Mouse (Mus musculus) liver, postnatal 0 days (tissue): Measurements from ENCODE around the gene Dock8. TPM values are rescaled to one million over a fixed set of nuclear protein-coding genes. Genes with fewer than 3 reads are reported as not detected.

Experiments used
- ATAC-seq: fragments of 200-750 bp; cut with Nextera tagmentation; 2 replicates; pipeline ENCODE4 v1.8.0; 2017; ENCODE audit warnings: mild to moderate bottlenecking, moderate library complexity
- DNase-seq: peaks from one replicate; pipeline ENCODE4 v3.0.0-alpha.2; 2016
- H3K27ac ChIP-seq: fragments of 300-500 bp; sonication (generic); 2 replicates; pipeline ENCODE4 v1.5.1; 2014; ENCODE audit warnings: antibody characterized with exemption, moderate library complexity, mild to moderate bottlenecking, low read depth
- H3K27me3 ChIP-seq: fragments of 300-500 bp; sonication (generic); 2 replicates; pipeline ENCODE4 v1.6.1; 2014; ENCODE audit warnings: low read length, control low read depth, mixed read lengths; ENCODE audit not compliant: insufficient read depth
- H3K36me3 ChIP-seq: fragments of 300-500 bp; sonication (generic); replicated peaks from 2 replicates; pipeline ENCODE4 v1.6.1; 2014; ENCODE audit warnings: mild to moderate bottlenecking, control low read depth, low read length, moderate library complexity, mixed read lengths; ENCODE audit not compliant: insufficient read depth
- H3K4me1 ChIP-seq: fragments of 300-500 bp; sonication (generic); 2 replicates; pipeline ENCODE4 v1.6.1; 2014; ENCODE audit warnings: antibody characterized with exemption, mild to moderate bottlenecking, control low read depth; ENCODE audit not compliant: insufficient read depth
- H3K4me2 ChIP-seq: fragments of 300-500 bp; sonication (generic); 2 replicates; pipeline ENCODE4 v1.6.1; 2014; ENCODE audit warnings: low read depth, mild to moderate bottlenecking, low read length, moderate library complexity, mixed read lengths
- H3K4me3 ChIP-seq: fragments of 300-500 bp; sonication (generic); 2 replicates; pipeline ENCODE4 v1.5.1; 2014; ENCODE audit warnings: low read depth, low read length
- H3K9ac ChIP-seq: fragments of 300-500 bp; sonication (generic); replicated peaks from 2 replicates; pipeline ENCODE4 v1.6.1; 2014; ENCODE audit warnings: mild to moderate bottlenecking, moderate library complexity
- H3K9me3 ChIP-seq: fragments of 300-500 bp; sonication (generic); 2 replicates; pipeline ENCODE4 v1.6.1; 2016; ENCODE audit warnings: mild to moderate bottlenecking, control low read depth, low read length, mixed read lengths
- CTCF ChIP-seq: sonication (generic); IDR thresholded peaks from 2 replicates; pipeline ENCODE4 v1.5.1; 2016; ENCODE audit warnings: antibody characterized with exemption, low read depth
- EP300 ChIP-seq: IDR thresholded peaks from 2 replicates; pipeline ENCODE4 v1.6.1; 2016; ENCODE audit warnings: antibody characterized with exemption, low read depth, mild to moderate bottlenecking
- WGBS: fragments of 180-500 bp; shearing (Covaris S2); extraction: QIAGEN DNeasy Blood & Tissue Kit; methylation state at CpG from one replicate; pipeline ENCODE4 v1.1.7; 2014; ENCODE audit not compliant: insufficient replicate concordance; 5-methylcytosine and 5-hydroxymethylcytosine counted together
- polyA plus RNA-seq: library from polyadenylated mRNA; unstranded; fragments of >200 nt; fragmentation: Nextera tagmentation; extraction: Ambion mirVana; gene quantifications from 2 replicates; pipeline ENCODE4 v1.2.1, GENCODE M21; 2015

Dock8 gene
- polyA plus RNA-seq, 1 experiment from 2014 or later, result 12.5 TPM

DNA sequence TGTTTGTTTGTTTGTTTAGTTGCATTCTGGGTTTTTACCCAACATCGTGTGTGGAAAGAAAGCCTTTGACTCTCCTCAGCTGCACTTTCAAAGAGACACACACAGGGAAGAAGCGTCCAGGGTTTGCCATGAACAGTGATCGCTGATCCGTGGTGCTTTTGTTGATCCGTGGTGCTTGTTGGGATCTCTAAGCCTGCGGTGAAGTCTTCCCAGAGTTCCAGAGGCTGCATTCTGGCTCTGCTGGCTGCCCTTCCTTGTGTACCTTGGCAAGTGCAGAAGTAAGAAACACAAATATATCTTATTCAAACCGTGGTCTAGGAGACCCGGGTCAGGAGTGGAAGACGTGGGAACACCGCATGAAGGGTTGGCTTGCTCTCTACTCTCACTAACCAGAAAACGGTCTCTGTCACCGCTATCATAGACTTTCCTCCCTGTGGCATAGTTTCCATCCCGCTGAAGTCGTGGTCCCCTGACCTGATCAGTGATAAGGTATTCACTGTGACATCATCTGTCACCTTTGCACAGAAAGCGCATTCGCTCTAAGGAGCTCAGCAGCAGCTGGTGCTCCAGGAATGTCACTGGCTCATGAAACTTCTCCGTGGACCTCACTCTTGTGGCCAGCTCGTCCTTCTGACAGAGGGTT, 112.4 kb downstream of the Dock8 start:
- Histone ChIP-seq H3K4me1 (no peaks in the 10 kb centered on the region), H3K4me2 (peak overlapping the region; percentile 48), H3K9ac (no peak overlapping the region), H3K36me3 (peaks cover 4% of the 10 kb centered on the region), H3K9me3 (no peaks in the 10 kb centered on the region), H3K27ac (no peak overlapping the region), H3K27me3 (no peaks in the 10 kb centered on the region), H3K4me3 (no peak overlapping the region)
- ATAC-seq (no peak), DNase-seq (no peak)
- WGBS, result 64% methylated on average over 18 of the region's 18 CpGs
- TF ChIP-seq CTCF (no peak), EP300 (no peak)

- TF ChIP-seq EP300 (no peak), CTCF (no peak)
- H3K36me3 ChIP-seq, result peaks cover 33% of the 10 kb centered on the region
- 49% methylated on average over 2 of the region's 2 CpGs for WGBS
- H3K9ac ChIP-seq, result no peak overlapping the region
- no peak for ATAC-seq
- no peak for DNase-seq
- no peak overlapping the region for H3K4me3 ChIP-seq
- H3K9me3 ChIP-seq, result no peaks in the 10 kb centered on the region
- H3K4me2 ChIP-seq, result no peak overlapping the region
- no peaks in the 10 kb centered on the region for H3K27me3 ChIP-seq
- H3K4me1 ChIP-seq, result 0 out of 2 replicates have a peak, but pooled peaks cover 3% of the 10 kb centered on the region
- no peak overlapping the region for H3K27ac ChIP-seq
Observed at GRCm38 (mm10) chr19:25116981-25117380, 117.6 kb downstream of the Dock8 start.

- 56% methylated on average over 8 of the region's 8 CpGs for WGBS
- no peaks in the 10 kb centered on the region for H3K27me3 ChIP-seq
Observed at GRCm38 (mm10) chr19:25122417-25122816, 123.1 kb downstream of the Dock8 start.

GRCm38 (mm10) chr19:25123031-25123430, 123.7 kb downstream of the Dock8 start:
- 48% methylated on average over 13 of the region's 13 CpGs for WGBS
- H3K27ac ChIP-seq, result no peak overlapping the region
- DNase-seq (no peak), ATAC-seq (no peak)
- H3K9me3 ChIP-seq, result no peaks in the 10 kb centered on the region
- no peaks in the 10 kb centered on the region for H3K27me3 ChIP-seq
- H3K4me3 ChIP-seq, result no peak overlapping the region
- peaks cover 55% of the 10 kb centered on the region for H3K36me3 ChIP-seq
- no peaks in the 10 kb centered on the region for H3K4me1 ChIP-seq
- H3K9ac ChIP-seq, result no peak overlapping the region
- TF ChIP-seq CTCF (no peak), EP300 (no peak)
- no peak overlapping the region for H3K4me2 ChIP-seq

More at GRCm38 (mm10) chr19:25122417-25122816, 123.1 kb downstream of the Dock8 start:
- Histone ChIP-seq H3K4me2 (no peak overlapping the region), H3K4me3 (no peak overlapping the region), H3K27ac (no peak overlapping the region), H3K4me1 (no peaks in the 10 kb centered on the region), H3K36me3 (peaks cover 52% of the 10 kb centered on the region), H3K9ac (no peak overlapping the region), H3K9me3 (no peaks in the 10 kb centered on the region)
- DNase-seq (no peak), ATAC-seq (no peak)
- no peak for TF ChIP-seq CTCF
- no peak for TF ChIP-seq EP300

DNA sequence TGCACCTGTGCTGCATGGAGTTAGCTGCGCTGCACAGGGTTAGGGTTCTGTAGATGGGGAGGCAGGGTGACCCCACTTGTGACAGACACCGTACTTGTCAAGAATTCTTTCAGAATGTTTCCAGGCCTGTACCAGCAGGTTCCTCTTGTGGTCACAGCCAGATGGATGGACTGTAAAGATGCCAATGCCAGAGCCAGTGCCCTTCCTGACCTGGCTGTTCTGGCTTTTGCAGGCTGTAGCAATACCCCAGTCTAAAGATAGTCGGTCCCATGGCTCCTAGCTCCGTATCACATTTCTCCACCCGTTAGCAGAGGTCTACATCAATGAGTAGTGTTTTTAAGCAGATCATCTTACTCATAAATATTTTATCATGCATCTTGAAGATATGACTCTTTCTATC, 124.1 kb downstream of the Dock8 start:
- H3K4me3 ChIP-seq, result no peak overlapping the region
- no peaks in the 10 kb centered on the region for H3K4me1 ChIP-seq
- no peaks in the 10 kb centered on the region for H3K27me3 ChIP-seq
- H3K4me2 ChIP-seq, result no peak overlapping the region
- no peak overlapping the region for H3K9ac ChIP-seq
- WGBS, result 72% methylated on average over 5 of the region's 5 CpGs
- ATAC-seq (no peak), DNase-seq (no peak)
- peaks cover 54% of the 10 kb centered on the region for H3K36me3 ChIP-seq
- TF ChIP-seq EP300 (no peak), CTCF (no peak)
- H3K27ac ChIP-seq, result no peak overlapping the region
- H3K9me3 ChIP-seq, result no peaks in the 10 kb centered on the region

DNA sequence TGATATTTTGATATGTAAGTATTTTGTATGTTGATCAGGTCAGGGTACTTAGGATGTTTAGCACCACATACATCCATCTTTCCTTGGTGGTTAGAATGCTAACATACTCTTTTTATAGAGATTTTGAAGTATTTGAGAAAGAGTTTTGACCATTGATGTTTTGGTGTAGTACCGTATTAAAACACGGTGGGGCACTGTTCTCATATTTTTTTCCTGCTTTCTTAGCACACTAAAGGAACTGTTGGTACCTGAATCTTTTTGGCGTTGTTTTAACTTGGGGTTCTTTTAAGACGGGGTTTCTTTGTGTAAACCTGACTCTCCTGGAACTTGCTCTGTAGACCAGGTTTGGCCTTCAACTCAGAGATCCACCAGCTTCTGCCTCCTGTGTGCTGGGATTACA, 133.0 kb downstream of the Dock8 start:
- no peak for ATAC-seq
- Histone ChIP-seq H3K9ac (no peak overlapping the region), H3K36me3 (peaks cover 36% of the 10 kb centered on the region), H3K27me3 (no peaks in the 10 kb centered on the region), H3K4me2 (no peak overlapping the region), H3K4me1 (no peaks in the 10 kb centered on the region), H3K27ac (no peak overlapping the region), H3K4me3 (no peak overlapping the region), H3K9me3 (no peaks in the 10 kb centered on the region)
- DNase-seq, result no peak
- 33% methylated on average over 4 of the region's 4 CpGs for WGBS
- no peak for TF ChIP-seq EP300
- TF ChIP-seq CTCF, result peak; percentile 59

- WGBS, result 56% methylated on average over 2 of the region's 2 CpGs
- DNase-seq, result no peak
- Histone ChIP-seq H3K9me3 (no peaks in the 10 kb centered on the region), H3K4me3 (no peak overlapping the region), H3K27ac (no peak overlapping the region), H3K9ac (no peak overlapping the region), H3K4me1 (peaks cover 2% of the 10 kb centered on the region; the same call in 1 of the 2 replicates), H3K27me3 (no peaks in the 10 kb centered on the region), H3K4me2 (no peak overlapping the region), H3K36me3 (peaks cover 39% of the 10 kb centered on the region)
- TF ChIP-seq CTCF (no peak), EP300 (no peak)
- no peak for ATAC-seq
Observed at GRCm38 (mm10) chr19:25133959-25134358, 134.6 kb downstream of the Dock8 start.
